ENCODE assay signal across 9 mouse cellular contexts in genomic region chr5:28037172-28037591, GRCm38 (mm10). TPM values are rescaled to one million over a fixed set of nuclear protein-coding genes. Genes with fewer than 3 reads are reported as not detected.
DNase-seq lines count a peak whose midpoint lies in the region; ATAC-seq lines count a peak whose summit lies in the region.
"Had no signal": no experiment of that assay in that cellular context is flagged by ENCODE, and none has a peak within 500 bp of the region (broad histone marks: within the 10 kb centered on the region; RNA-seq: fewer than 3 reads in every experiment).

No protein-coding gene starts in this region.

- peak overlapping the region; percentile 25 for H3K4me2 ChIP-seq in heart, embryonic 16.5 days (ENCODE audit: low read depth, low read length)
- H3K4me2 ChIP-seq: neural tube, embryonic 12.5 days had no signal

- ATAC-seq in heart, embryonic 16.5 days (replicated peaks; ENCODE audit: extremely low read depth, insufficient read depth, low FRiP score): peak; percentile 79
- no peak for ATAC-seq in erythroid progenitor cell, adult 5-6 weeks (replicated peaks; ENCODE audit: low FRiP score, poor library complexity, severe bottlenecking)

- DNase-seq in NIH3T3 (ENCODE audit: low read depth): peak; percentile 78
- DNase-seq in lung, adult 18-20 months: peak; percentile 85 to 90
- DNase-seq in midbrain, embryonic 10.5 days (ENCODE audit: low spot score): no peak
- no peak for DNase-seq in layer of hippocampus, adult 9-10 months (ENCODE audit: low spot score)
- DNase-seq in B cell, adult 2 months: no peak

- H3K9me3 ChIP-seq in heart, embryonic 16.5 days (replicated peaks; ENCODE audit: control insufficient read depth, low read length): no peaks in the 10 kb centered on the region
- no peaks in the 10 kb centered on the region for H3K9me3 ChIP-seq in midbrain, embryonic 10.5 days (replicated peaks)
- H3K9me3 ChIP-seq: neural tube, embryonic 12.5 days had no signal

- 3% methylated on average over 3 of the region's 3 CpGs for WGBS in heart, embryonic 16.5 days
- 50% methylated on average over 3 of the region's 3 CpGs for WGBS in midbrain, embryonic 10.5 days

- no peaks in the 10 kb centered on the region for H3K27me3 ChIP-seq in heart, embryonic 16.5 days (ENCODE audit: control insufficient read depth, insufficient read depth, low read length)
- H3K27me3 ChIP-seq in midbrain, embryonic 10.5 days (ENCODE audit: low read depth, poor library complexity, severe bottlenecking): no peaks in the 10 kb centered on the region
- H3K27me3 ChIP-seq: neural tube, embryonic 12.5 days had no signal

- H3K27ac ChIP-seq in brown adipose tissue, adult 24 weeks (replicated peaks; ENCODE audit: low read depth, low read length): peak overlapping the region; percentile 82
- peak overlapping the region; percentile 80 for H3K27ac ChIP-seq in heart, embryonic 16.5 days (ENCODE audit: low read length)
- no peak overlapping the region for H3K27ac ChIP-seq in midbrain, embryonic 10.5 days (replicated peaks)
- H3K27ac ChIP-seq: neural tube, embryonic 12.5 days had no signal

- no peaks in the 10 kb centered on the region for H3K36me3 ChIP-seq in heart, embryonic 16.5 days (ENCODE audit: control insufficient read depth, insufficient read depth)
- no peaks in the 10 kb centered on the region for H3K36me3 ChIP-seq in midbrain, embryonic 10.5 days
- H3K36me3 ChIP-seq: neural tube, embryonic 12.5 days had no signal

- peaks cover 33% of the 10 kb centered on the region for H3K4me1 ChIP-seq in brown adipose tissue, adult 24 weeks (ENCODE audit: control insufficient read depth, insufficient read depth, insufficient read length, low read length)
- peaks cover 21% of the 10 kb centered on the region for H3K4me1 ChIP-seq in heart, embryonic 16.5 days (ENCODE audit: control insufficient read depth, insufficient read depth, low read length)
- peaks cover 13% of the 10 kb centered on the region; the same call in 1 of the 2 replicates for H3K4me1 ChIP-seq in midbrain, embryonic 10.5 days
- H3K4me1 ChIP-seq: neural tube, embryonic 12.5 days had no signal

- H3K9ac ChIP-seq in heart, embryonic 16.5 days (ENCODE audit: low read length): no peak overlapping the region
- H3K9ac ChIP-seq: neural tube, embryonic 12.5 days had no signal

- no peak overlapping the region for H3K4me3 ChIP-seq in brown adipose tissue, adult 24 weeks (ENCODE audit: insufficient read depth, low read depth, low read length)
- no peak overlapping the region for H3K4me3 ChIP-seq in heart, embryonic 16.5 days (ENCODE audit: low read length)
- no peak overlapping the region for H3K4me3 ChIP-seq in midbrain, embryonic 10.5 days
- H3K4me3 ChIP-seq: neural tube, embryonic 12.5 days had no signal

RNA-seq across cellular contexts. Expression of gene Insig1, which starts 34.0 kb away (rescaled TPM):
- 311 and 482 TPM in 2 replicates for polyA plus RNA-seq in brown adipose tissue, adult 24 weeks (2012; ENCODE audit: insufficient read depth, insufficient read length, missing spikeins)
- polyA plus RNA-seq in heart, embryonic 16.5 days (2015; fragmentation: Nextera tagmentation; extraction: Ambion mirVana): 21.8 and 25.7 TPM in 2 replicates
- total RNA-seq in erythroid progenitor cell, adult 5-6 weeks (2015; ENCODE audit: low replicate concordance): 6.5 and 13.0 TPM in 2 replicates
- total RNA-seq in erythroid progenitor cell, adult 5-6 weeks (2017; ENCODE audit: low replicate concordance): 7.7 and 15.4 TPM in 2 replicates
- 107 and 125 TPM in 2 replicates for polyA plus RNA-seq in midbrain, embryonic 10.5 days (2016; fragmentation: Nextera tagmentation; extraction: Ambion mirVana)

Comparison
In these comparisons a context has a peak if more than half of its experiments do, and no peak if none do; other contexts are left out.
1. DNase-seq: peak in NIH3T3 (single experiment) and lung, adult 18-20 months (2 of 2); none in midbrain, embryonic 10.5 days (single experiment), layer of hippocampus, adult 9-10 months (single experiment) and B cell, adult 2 months (0 of 2).